ENCODE assay signal across 8 mouse cellular contexts in the genomic region with DNA sequence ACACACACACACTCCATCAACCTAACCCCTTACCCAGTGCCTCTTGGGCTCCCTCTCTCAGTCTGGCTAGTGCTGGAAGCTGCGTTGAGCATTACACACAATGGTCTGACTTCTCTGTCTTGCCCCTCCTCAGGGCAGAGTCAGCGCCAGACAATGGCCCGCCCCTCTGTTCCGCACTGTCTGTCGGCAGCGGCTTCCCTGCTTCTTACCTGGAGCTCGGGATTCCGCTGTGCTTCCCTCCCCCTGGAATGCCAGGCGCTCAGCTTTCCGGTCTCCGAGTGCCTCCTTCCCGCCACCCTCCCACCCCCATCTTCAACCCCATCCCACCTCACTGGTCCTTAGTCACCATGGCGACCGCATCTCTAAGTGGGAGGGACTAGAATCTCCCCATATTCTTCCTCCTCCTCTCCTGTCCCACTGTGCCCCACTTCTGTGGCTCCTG. TPM values are rescaled to one million over a fixed set of nuclear protein-coding genes. Genes with fewer than 3 reads are reported as not detected.
DNase-seq lines count a peak whose midpoint lies in the region; ATAC-seq and TF ChIP-seq lines count a peak whose summit lies in the region.

No protein-coding gene starts in this region.

- ATAC-seq in liver, embryonic 12.5 days = no peak
- ATAC-seq in liver, postnatal 0 days = no peak

- peaks cover 33% of the 10 kb centered on the region for H3K4me1 ChIP-seq in liver, embryonic 12.5 days
- H3K4me1 ChIP-seq in liver, postnatal 0 days (ENCODE audit: insufficient read depth) = peaks cover 32% of the 10 kb centered on the region
- peaks cover 54% of the 10 kb centered on the region for H3K4me1 ChIP-seq in forebrain, embryonic 10.5 days
- peaks cover 40% of the 10 kb centered on the region for H3K4me1 ChIP-seq in limb, embryonic 10.5 days

- H3K27ac ChIP-seq in liver, embryonic 12.5 days = no peak overlapping the region
- no peak overlapping the region for H3K27ac ChIP-seq in liver, postnatal 0 days (ENCODE audit: low read depth)
- H3K27ac ChIP-seq in forebrain, embryonic 10.5 days = peak overlapping the region; percentile 77
- H3K27ac ChIP-seq in limb, embryonic 10.5 days = peak overlapping the region; percentile 73

- peak overlapping the region; percentile 2; the same call in 1 of the 2 replicates for H3K4me2 ChIP-seq in liver, embryonic 12.5 days
- H3K4me2 ChIP-seq in liver, postnatal 0 days (ENCODE audit: low read depth, low read length) = no peak overlapping the region

- TF ChIP-seq EP300 in liver, postnatal 0 days (IDR thresholded peaks at IDR 0.05; ENCODE audit: low read depth) = no peak

- WGBS in liver, embryonic 12.5 days (ENCODE audit: insufficient replicate concordance) = 9% methylated on average over 14 of the region's 14 CpGs
- 12% methylated on average over 14 of the region's 14 CpGs for WGBS in liver, postnatal 0 days (ENCODE audit: insufficient replicate concordance)
- 2% methylated on average over 14 of the region's 14 CpGs for WGBS in forebrain, embryonic 10.5 days
- WGBS in limb, embryonic 10.5 days = 5% methylated on average over 14 of the region's 14 CpGs

- no peaks in the 10 kb centered on the region for H3K36me3 ChIP-seq in liver, embryonic 12.5 days
- no peaks in the 10 kb centered on the region for H3K36me3 ChIP-seq in liver, postnatal 0 days (replicated peaks; ENCODE audit: insufficient read depth, low read length)
- no peaks in the 10 kb centered on the region for H3K36me3 ChIP-seq in forebrain, embryonic 10.5 days (replicated peaks)
- no peaks in the 10 kb centered on the region for H3K36me3 ChIP-seq in limb, embryonic 10.5 days

- no peak overlapping the region for H3K4me3 ChIP-seq in liver, embryonic 12.5 days
- no peak overlapping the region for H3K4me3 ChIP-seq in liver, postnatal 0 days (ENCODE audit: low read depth, low read length)
- H3K4me3 ChIP-seq in forebrain, embryonic 10.5 days = peak overlapping the region; percentile 53
- H3K4me3 ChIP-seq in limb, embryonic 10.5 days = peak overlapping the region; percentile 48

- no peak for DNase-seq in liver, postnatal 0 days
- peak; percentile 35 for DNase-seq in forebrain, embryonic 10.5 days (ENCODE audit: extremely low spot score, low spot score)
- DNase-seq in limb, embryonic 10.5 days (ENCODE audit: low spot score) = peak; percentile 53
- peak; percentile 70 to 78 for DNase-seq in right cerebral cortex, postnatal 10 days (ENCODE audit: low spot score in 2 of 2)
- no peak for DNase-seq in gastrocnemius, adult 8-10 months (ENCODE audit: low spot score in 2 of 2)
- no peak for DNase-seq in adrenal gland, postnatal 36 days
- DNase-seq in testis, postnatal 14 days (ENCODE audit: low spot score) = no peak

- no peaks in the 10 kb centered on the region for H3K9me3 ChIP-seq in liver, embryonic 12.5 days (replicated peaks)
- no peaks in the 10 kb centered on the region for H3K9me3 ChIP-seq in liver, postnatal 0 days (ENCODE audit: low read length)
- no peaks in the 10 kb centered on the region for H3K9me3 ChIP-seq in forebrain, embryonic 10.5 days
- H3K9me3 ChIP-seq in limb, embryonic 10.5 days (replicated peaks) = no peaks in the 10 kb centered on the region

- no peak overlapping the region for H3K9ac ChIP-seq in liver, embryonic 12.5 days
- H3K9ac ChIP-seq in liver, postnatal 0 days (replicated peaks) = no peak overlapping the region

- peaks cover 85% of the 10 kb centered on the region for H3K27me3 ChIP-seq in liver, embryonic 12.5 days (replicated peaks)
- H3K27me3 ChIP-seq in liver, postnatal 0 days (ENCODE audit: insufficient read depth, low read length) = peaks cover 7% of the 10 kb centered on the region; the same call in 1 of the 2 replicates
- H3K27me3 ChIP-seq in forebrain, embryonic 10.5 days (ENCODE audit: poor library complexity, severe bottlenecking) = peaks cover 63% of the 10 kb centered on the region
- peaks cover 72% of the 10 kb centered on the region for H3K27me3 ChIP-seq in limb, embryonic 10.5 days (ENCODE audit: low read depth, poor library complexity, severe bottlenecking)

- no peak for TF ChIP-seq CTCF in liver, postnatal 0 days (IDR thresholded peaks at IDR 0.05; ENCODE audit: low read depth)

RNA-seq across cellular contexts. Expression of a gene that starts 2.2 kb away (rescaled TPM):
- 14.4 and 17.6 TPM in 2 replicates for polyA plus RNA-seq in liver, embryonic 12.5 days (2016; fragmentation: Nextera tagmentation; extraction: Ambion mirVana)
- polyA plus RNA-seq in liver, postnatal 0 days (2015; fragmentation: Nextera tagmentation; extraction: Ambion mirVana) = 27.3 and 30.0 TPM in 2 replicates
- 5.9 and 6.7 TPM in 2 replicates for polyA plus RNA-seq in forebrain, embryonic 10.5 days (2016; fragmentation: Nextera tagmentation; extraction: Ambion mirVana)
- 4.7 and 6.7 TPM in 2 replicates for polyA plus RNA-seq in limb, embryonic 10.5 days (2016; fragmentation: Nextera tagmentation; extraction: Ambion mirVana)
- 1 to 10 TPM in 2 of 4 experiments, under 1 TPM in 2; 0.48 to 1.2 (median 1.00) TPM for total RNA-seq in gastrocnemius, adult 8-10 months (2022)
- total RNA-seq in adrenal gland, postnatal 36 days (2021) = 10 to 100 TPM in 1 of 2 experiments, 1 to 10 TPM in 1; 8.9 to 12.6 TPM

RNA-seq across cellular contexts. Expression of a gene that starts 33.9 kb away (rescaled TPM):
- 14.0 and 14.9 TPM in 2 replicates for polyA plus RNA-seq in liver, embryonic 12.5 days (2016; fragmentation: Nextera tagmentation; extraction: Ambion mirVana)
- 9.0 and 9.2 TPM in 2 replicates for polyA plus RNA-seq in liver, postnatal 0 days (2015; fragmentation: Nextera tagmentation; extraction: Ambion mirVana)
- 17.9 and 20.0 TPM in 2 replicates for polyA plus RNA-seq in forebrain, embryonic 10.5 days (2016; fragmentation: Nextera tagmentation; extraction: Ambion mirVana)
- 16.7 and 18.0 TPM in 2 replicates for polyA plus RNA-seq in limb, embryonic 10.5 days (2016; fragmentation: Nextera tagmentation; extraction: Ambion mirVana)
- total RNA-seq in gastrocnemius, adult 8-10 months (2022) = 10 to 100 TPM; 19.5 to 22.4 (median 21.5) TPM
- 10 to 100 TPM; 47.2 to 48.1 TPM for total RNA-seq in adrenal gland, postnatal 36 days (2021)

RNA-seq across cellular contexts. Expression of a gene that starts 48.7 kb away (rescaled TPM):
- 104 and 115 TPM in 2 replicates for polyA plus RNA-seq in liver, embryonic 12.5 days (2016; fragmentation: Nextera tagmentation; extraction: Ambion mirVana)
- 59.5 and 64.3 TPM in 2 replicates for polyA plus RNA-seq in liver, postnatal 0 days (2015; fragmentation: Nextera tagmentation; extraction: Ambion mirVana)
- polyA plus RNA-seq in forebrain, embryonic 10.5 days (2016; fragmentation: Nextera tagmentation; extraction: Ambion mirVana) = 177 and 181 TPM in 2 replicates
- 197 and 220 TPM in 2 replicates for polyA plus RNA-seq in limb, embryonic 10.5 days (2016; fragmentation: Nextera tagmentation; extraction: Ambion mirVana)
- 10 to 100 TPM; 15.5 to 18.5 (median 16.7) TPM for total RNA-seq in gastrocnemius, adult 8-10 months (2022)
- 10 to 100 TPM; 29.4 to 43.1 TPM for total RNA-seq in adrenal gland, postnatal 36 days (2021)

RNA-seq across cellular contexts. Expression of a gene that starts 51.0 kb away (rescaled TPM):
- polyA plus RNA-seq in liver, embryonic 12.5 days (2016; fragmentation: Nextera tagmentation; extraction: Ambion mirVana) = 189 TPM in 2 replicates
- 68.4 and 73.4 TPM in 2 replicates for polyA plus RNA-seq in liver, postnatal 0 days (2015; fragmentation: Nextera tagmentation; extraction: Ambion mirVana)
- polyA plus RNA-seq in forebrain, embryonic 10.5 days (2016; fragmentation: Nextera tagmentation; extraction: Ambion mirVana) = 11.6 and 11.8 TPM in 2 replicates
- 9.2 and 14.5 TPM in 2 replicates for polyA plus RNA-seq in limb, embryonic 10.5 days (2016; fragmentation: Nextera tagmentation; extraction: Ambion mirVana)
- total RNA-seq in gastrocnemius, adult 8-10 months (2022) = 10 to 100 TPM; 59.0 to 76.0 (median 67.8) TPM
- total RNA-seq in adrenal gland, postnatal 36 days (2021) = 100 to 1,000 TPM; 109 to 141 TPM

Comparison
In these comparisons a context has a peak if more than half of its experiments do, and no peak if none do; other contexts are left out.
1. H3K27ac ChIP-seq: peak in forebrain, embryonic 10.5 days (single experiment) and limb, embryonic 10.5 days (single experiment); none in liver, embryonic 12.5 days (single experiment) and liver, postnatal 0 days (single experiment).
2. H3K4me3 ChIP-seq: peak in forebrain, embryonic 10.5 days (single experiment) and limb, embryonic 10.5 days (single experiment); none in liver, embryonic 12.5 days (single experiment) and liver, postnatal 0 days (single experiment).
3. DNase-seq: peak in forebrain, embryonic 10.5 days (single experiment), limb, embryonic 10.5 days (single experiment) and right cerebral cortex, postnatal 10 days (2 of 2); none in liver, postnatal 0 days (single experiment), gastrocnemius, adult 8-10 months (0 of 2), adrenal gland, postnatal 36 days (0 of 2) and testis, postnatal 14 days (single experiment).